Mouse (Mus musculus) forebrain, embryonic 14.5 days (tissue): ENCODE measurements at regions not wholly inside any gene's neighbourhood (a gene's known extent, or its start where the extent isn't known, plus 50 kb on each side); places are given as distances from the start of the nearest gene placed in this dataset.
A peak's percentile ranks its signal among the peaks of the same experiment; 100 is the strongest.

ENCODE experiments used
- ATAC-seq: fragments of 200-750 bp; cut with Nextera tagmentation; 2 replicates; pipeline ENCODE4 v1.8.0; 2017; ENCODE audit warnings: mild to moderate bottlenecking, moderate library complexity
- DNase-seq: peaks from one replicate; pipeline ENCODE4 v3.0.0-alpha.2; 2015; ENCODE audit warnings: low spot score
- H3K27ac ChIP-seq: fragments of 300-500 bp; sonication (generic); 2 replicates; pipeline ENCODE4 v1.5.1; 2014; ENCODE audit warnings: low read depth, mild to moderate bottlenecking, control low read depth, low read length, moderate library complexity
- H3K27me3 ChIP-seq: fragments of 300-500 bp; sonication (generic); replicated peaks from 2 replicates; pipeline ENCODE4 v1.6.1; 2014; ENCODE audit warnings: low read length, control low read depth, mixed read lengths; ENCODE audit not compliant: control insufficient read depth, insufficient read depth
- H3K36me3 ChIP-seq: fragments of 300-500 bp; sonication (generic); 2 replicates; pipeline ENCODE4 v1.6.1; 2014; ENCODE audit warnings: low read length, control low read depth; ENCODE audit not compliant: control insufficient read depth, insufficient read depth
- H3K4me1 ChIP-seq: fragments of 300-500 bp; sonication (generic); 2 replicates; pipeline ENCODE4 v1.6.1; 2014; ENCODE audit warnings: antibody characterized with exemption, low read length, control low read depth; ENCODE audit not compliant: control insufficient read depth, insufficient read depth
- H3K4me2 ChIP-seq: fragments of 300-500 bp; sonication (generic); 2 replicates; pipeline ENCODE4 v1.6.1; 2014; ENCODE audit warnings: mild to moderate bottlenecking, control low read depth, low read length
- H3K4me3 ChIP-seq: fragments of 300-500 bp; sonication (generic); 2 replicates; pipeline ENCODE4 v1.5.1; 2014; ENCODE audit warnings: low read depth, low read length, control low read depth
- H3K9ac ChIP-seq: fragments of 300-500 bp; sonication (generic); 2 replicates; pipeline ENCODE4 v1.6.1; 2014; ENCODE audit warnings: mild to moderate bottlenecking, low read length, control low read depth, moderate library complexity
- H3K9me3 ChIP-seq: fragments of 300-500 bp; sonication (generic); replicated peaks from 2 replicates; pipeline ENCODE4 v1.6.1; 2016; ENCODE audit warnings: low read length, control low read depth, mixed read lengths; ENCODE audit not compliant: control insufficient read depth
- WGBS: fragments of 180-500 bp; shearing (Covaris S2); extraction: QIAGEN DNeasy Blood & Tissue Kit; methylation state at CpG from one replicate; pipeline ENCODE4 v1.1.7; 2014; 5-methylcytosine and 5-hydroxymethylcytosine counted together

DNA sequence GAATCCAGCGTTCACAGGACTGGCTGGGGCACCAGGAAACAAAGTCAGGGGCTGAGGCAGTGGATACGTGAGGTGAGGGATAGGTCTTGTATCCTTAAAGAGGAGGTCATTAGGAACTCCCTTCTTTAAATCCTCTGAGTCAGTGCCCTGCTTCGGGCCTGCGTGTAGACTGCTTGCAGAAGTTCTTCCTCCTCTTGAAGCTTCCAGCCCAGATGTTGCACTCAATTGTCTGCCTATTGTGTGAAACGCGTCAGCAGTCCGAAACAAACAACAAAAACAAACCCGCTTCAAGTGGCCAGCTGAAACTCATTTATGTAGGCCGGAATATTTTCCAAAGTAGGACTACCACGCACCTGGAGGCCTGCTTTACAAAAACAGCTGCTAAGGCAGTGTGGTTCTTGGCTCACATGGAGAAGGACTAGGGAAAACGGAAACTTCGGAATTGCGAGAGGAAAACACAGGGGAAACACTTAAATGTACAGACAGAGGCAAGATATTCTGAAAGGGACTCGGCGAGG is 55.6 kb upstream of the Dars start:
- Histone ChIP-seq H3K27ac (peak overlapping the region; percentile 81), H3K27me3 (no peaks in the 10 kb centered on the region), H3K4me3 (peak overlapping the region; percentile 26), H3K36me3 (no peaks in the 10 kb centered on the region), H3K9ac (peak overlapping the region; percentile 56), H3K4me1 (peaks cover 17% of the 10 kb centered on the region), H3K4me2 (peak overlapping the region; percentile 57), H3K9me3 (no peaks in the 10 kb centered on the region)
- 14% methylated on average over 15 of the region's 15 CpGs for WGBS
- DNase-seq (no peak), ATAC-seq (no peak)

GRCm38 (mm10) chr1:128472022-128472712 is 55.0 kb upstream of the Dars start:
- 1% methylated on average over 20 of the region's 20 CpGs for WGBS
- Histone ChIP-seq H3K36me3 (no peaks in the 10 kb centered on the region), H3K4me2 (peak overlapping the region; percentile 57), H3K27ac (peak overlapping the region; percentile 81), H3K9me3 (no peaks in the 10 kb centered on the region), H3K27me3 (no peaks in the 10 kb centered on the region), H3K4me3 (peak overlapping the region; percentile 26), H3K4me1 (peaks cover 17% of the 10 kb centered on the region), H3K9ac (peak overlapping the region; percentile 56)
- peak; percentile 92 for ATAC-seq
- peak; percentile 94 for DNase-seq

- Histone ChIP-seq H3K4me3 (no peak overlapping the region), H3K27ac (no peak overlapping the region), H3K36me3 (no peaks in the 10 kb centered on the region), H3K4me2 (no peak overlapping the region), H3K4me1 (peaks cover 17% of the 10 kb centered on the region), H3K9me3 (no peaks in the 10 kb centered on the region), H3K27me3 (no peaks in the 10 kb centered on the region), H3K9ac (no peak overlapping the region)
- no peak for ATAC-seq
- DNase-seq: peak; percentile 67
- WGBS: 35% methylated on average over 2 of the region's 2 CpGs
Observed at GRCm38 (mm10) chr1:128470786-128471185, 53.6 kb upstream of the Dars start.

DNA sequence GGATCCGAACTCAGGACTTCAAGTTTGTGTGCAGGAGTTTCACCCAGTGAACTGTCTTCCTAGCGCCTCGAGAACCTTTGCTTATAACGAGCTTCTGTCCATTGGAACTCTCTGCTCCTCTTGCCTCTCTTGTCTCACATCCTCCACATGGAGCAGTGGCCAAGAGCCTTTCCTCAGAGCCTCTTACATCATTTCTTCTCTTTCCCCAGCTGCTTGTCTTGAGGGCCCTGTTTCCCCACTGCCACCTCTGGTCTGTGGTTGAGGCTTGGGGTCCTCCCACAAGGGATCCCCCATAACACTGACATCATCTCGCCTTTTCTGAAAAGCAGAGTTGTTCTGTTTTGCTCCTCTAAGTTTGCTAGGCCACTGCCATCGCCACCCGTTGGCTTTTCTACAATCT is 51.9 kb upstream of the Dars start:
- ATAC-seq: no peak
- WGBS: 93% methylated on average over 7 of the region's 7 CpGs
- H3K4me3 ChIP-seq: no peak overlapping the region

More for the DNA sequence above, 51.9 kb upstream of the Dars start:
- Histone ChIP-seq H3K27ac (no peak overlapping the region), H3K27me3 (no peaks in the 10 kb centered on the region), H3K4me1 (peaks cover 17% of the 10 kb centered on the region), H3K36me3 (no peaks in the 10 kb centered on the region), H3K9ac (no peak overlapping the region), H3K4me2 (no peak overlapping the region), H3K9me3 (no peaks in the 10 kb centered on the region)
- no peak for DNase-seq
